Mouse (Mus musculus): Measurements from ENCODE around the gene Ormdl2. TPM values are rescaled to one million over a fixed set of nuclear protein-coding genes. Genes with fewer than 3 reads are reported as not detected.
"Not testable (repeated sequence)": the region's sequence is repeated elsewhere in the genome, so short reads cannot be mapped to it uniquely, and the experiment has no call there.

Ormdl2 gene
- polyA plus RNA-seq, 1 experiment, result 64.6 TPM

DNA sequence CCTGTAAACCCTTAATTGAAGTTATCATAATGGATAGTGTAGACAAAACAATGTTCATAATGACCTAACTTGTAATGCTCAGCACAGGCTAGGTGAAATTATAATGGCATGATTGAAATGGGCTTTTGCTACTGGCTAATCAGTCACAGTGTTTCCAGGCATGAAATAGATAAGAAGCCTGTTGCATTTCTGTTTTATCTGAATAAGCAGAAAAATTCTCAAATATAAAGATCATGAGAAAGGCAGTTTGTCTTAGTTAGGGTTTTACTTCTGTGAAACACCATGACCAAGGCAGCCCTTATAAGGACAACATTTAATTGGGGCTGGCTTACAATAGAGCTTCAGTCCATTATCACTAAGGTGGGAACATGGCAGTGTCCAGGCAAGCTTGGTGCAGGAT, 19.2 kb upstream of the Ormdl2 start:
- H3K4me1 ChIP-seq (ENCODE audit: control insufficient read depth, insufficient read depth, low read length), result no peaks in the 10 kb centered on the region
- no peak overlapping the region for H3K4me3 ChIP-seq (replicated peaks; ENCODE audit: extremely low read depth, low read depth, low read length)
- no peak for DNase-seq
- TF ChIP-seq CTCF (IDR thresholded peaks at IDR 0.05; ENCODE audit: insufficient read depth, low read length) (no peak), POLR2A (IDR thresholded peaks at IDR 0.05; ENCODE audit: borderline replicate concordance, extremely low read depth, low read depth, low read length) (no peak)

- TF ChIP-seq CTCF (IDR thresholded peaks at IDR 0.05; ENCODE audit: insufficient read depth, low read length), result no peak
- DNase-seq, result no peak
- Histone ChIP-seq H3K4me3 (replicated peaks; ENCODE audit: extremely low read depth, low read depth, low read length) (no peak overlapping the region), H3K4me1 (ENCODE audit: control insufficient read depth, insufficient read depth, low read length) (no peaks in the 10 kb centered on the region)
These were observed 18.0 kb upstream of the Ormdl2 start for GRCm38 (mm10) chr10:128839434-128839833.

- no peak for DNase-seq
- no peak overlapping the region for H3K4me3 ChIP-seq (replicated peaks; ENCODE audit: extremely low read depth, low read depth, low read length)
- TF ChIP-seq CTCF (IDR thresholded peaks at IDR 0.05; ENCODE audit: insufficient read depth, low read length), result no peak
- no peak for TF ChIP-seq POLR2A (IDR thresholded peaks at IDR 0.05; ENCODE audit: borderline replicate concordance, extremely low read depth, low read depth, low read length)
- no peaks in the 10 kb centered on the region for H3K4me1 ChIP-seq (ENCODE audit: control insufficient read depth, insufficient read depth, low read length)
These were observed 16.0 kb upstream of the Ormdl2 start for GRCm38 (mm10) chr10:128837400-128837799.

GRCm38 (mm10) chr10:128823821-128824220, 2.4 kb upstream of the Ormdl2 start:
- TF ChIP-seq CTCF (IDR thresholded peaks at IDR 0.05; ENCODE audit: insufficient read depth, low read length) (no peak), POLR2A (IDR thresholded peaks at IDR 0.05; ENCODE audit: borderline replicate concordance, extremely low read depth, low read depth, low read length) (no peak)
- WGBS, result 89% methylated on average over 9 of the region's 9 CpGs
- Histone ChIP-seq H3K4me1 (ENCODE audit: control insufficient read depth, insufficient read depth, low read length) (peaks cover 5% of the 10 kb centered on the region; the same call in 1 of the 2 replicates), H3K4me3 (replicated peaks; ENCODE audit: extremely low read depth, low read depth, low read length) (no peak overlapping the region)
- no peak for DNase-seq

- H3K4me3 ChIP-seq (replicated peaks; ENCODE audit: extremely low read depth, low read depth, low read length); DNase-seq; H3K4me1 ChIP-seq (ENCODE audit: control insufficient read depth, insufficient read depth, low read length): not testable (repeated sequence)
- WGBS, result 73% methylated on average over 4 of the region's 4 CpGs
These were observed 1.6 kb upstream of the Ormdl2 start for GRCm38 (mm10) chr10:128823087-128823486.

DNA sequence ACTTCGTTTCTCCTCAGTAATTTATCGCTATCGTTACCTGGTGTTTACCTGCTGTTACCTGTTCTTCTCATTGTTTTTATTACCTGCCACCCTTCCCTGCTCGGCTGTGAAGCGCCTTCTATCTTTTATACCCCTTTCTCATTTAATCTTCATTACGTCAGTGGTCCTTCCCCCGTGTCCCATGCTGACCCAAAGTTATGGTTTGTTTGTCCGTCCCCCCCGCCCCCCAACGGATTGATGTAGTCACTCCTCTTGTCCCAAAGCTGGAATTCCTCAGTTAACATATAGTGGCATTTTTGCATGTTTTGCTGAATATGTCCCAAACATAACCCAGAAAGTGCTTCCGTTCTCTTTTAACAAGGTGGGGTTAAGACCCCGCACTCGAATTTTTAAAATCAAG, 690 bp upstream of the Ormdl2 start:
- peaks cover 5% of the 10 kb centered on the region; the same call in 1 of the 2 replicates for H3K4me1 ChIP-seq (ENCODE audit: control insufficient read depth, insufficient read depth, low read length)
- no peak for DNase-seq
- H3K4me3 ChIP-seq (replicated peaks; ENCODE audit: extremely low read depth, low read depth, low read length), result peak overlapping the region; percentile 86
- no peak for TF ChIP-seq POLR2A (IDR thresholded peaks at IDR 0.05; ENCODE audit: borderline replicate concordance, extremely low read depth, low read depth, low read length)
- no peak for TF ChIP-seq CTCF (IDR thresholded peaks at IDR 0.05; ENCODE audit: insufficient read depth, low read length)
- 2% methylated on average over 13 of the region's 13 CpGs for WGBS

DNA sequence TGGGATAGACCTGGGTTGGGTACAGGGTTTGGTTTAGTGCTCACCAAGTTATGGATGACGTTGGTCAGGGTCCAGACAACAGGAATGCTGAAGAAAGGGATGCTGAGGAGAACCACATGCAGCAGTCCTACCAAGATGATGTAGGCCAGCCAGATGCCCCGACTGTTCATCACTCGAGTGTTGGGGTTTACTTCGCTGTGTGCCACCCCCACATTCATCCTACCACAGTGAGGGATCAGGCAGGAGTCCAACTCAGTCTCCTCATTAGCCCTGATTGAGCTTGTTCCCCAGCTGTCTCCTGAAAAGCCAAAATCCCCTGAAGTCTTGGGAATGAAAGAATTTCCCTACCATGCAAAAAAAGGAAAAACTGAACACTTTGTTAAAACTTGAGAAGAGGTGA, 1.2 kb downstream of the Ormdl2 start:
- DNase-seq, result no peak
- TF ChIP-seq CTCF (IDR thresholded peaks at IDR 0.05; ENCODE audit: insufficient read depth, low read length), result no peak
- no peak for TF ChIP-seq POLR2A (IDR thresholded peaks at IDR 0.05; ENCODE audit: borderline replicate concordance, extremely low read depth, low read depth, low read length)
- H3K4me3 ChIP-seq (replicated peaks; ENCODE audit: extremely low read depth, low read depth, low read length), result no peak overlapping the region
- H3K4me1 ChIP-seq (ENCODE audit: control insufficient read depth, insufficient read depth, low read length), result peaks cover 5% of the 10 kb centered on the region; the same call in 1 of the 2 replicates
- 80% methylated on average over 4 of the region's 4 CpGs for WGBS

DNA sequence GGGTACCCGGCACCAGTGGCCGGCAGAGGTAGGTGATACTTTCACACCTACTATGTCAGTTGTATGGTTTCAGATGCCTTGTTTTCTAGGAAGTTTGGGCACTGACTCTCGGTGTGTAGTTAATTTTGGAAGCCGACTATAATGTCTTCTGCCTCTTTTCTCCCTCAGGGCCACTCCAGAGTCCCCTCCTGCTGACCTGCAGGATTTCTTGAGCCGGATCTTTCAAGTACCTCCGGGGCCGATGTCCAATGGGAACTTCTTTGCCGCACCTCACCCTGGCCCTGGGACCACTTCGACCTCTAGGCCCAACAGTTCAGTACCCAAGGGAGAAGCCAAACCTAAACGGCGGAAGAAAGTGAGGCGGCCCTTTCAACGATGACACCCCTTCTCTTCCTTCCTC, 4.4 kb downstream of the Ormdl2 start, which contains the start of gene Sarnp:
Sarnp (plus strand) TSS at position 301 of the 400 bp plus-strand sequence.
- WGBS, result 89% methylated on average over 13 of the region's 13 CpGs
- Histone ChIP-seq H3K4me1 (ENCODE audit: control insufficient read depth, insufficient read depth, low read length) (peaks cover 2% of the 10 kb centered on the region; the same call in 1 of the 2 replicates), H3K4me3 (replicated peaks; ENCODE audit: extremely low read depth, low read depth, low read length) (no peak within 1 kb of the TSS)
- no peak for DNase-seq
- TF ChIP-seq CTCF (IDR thresholded peaks at IDR 0.05; ENCODE audit: insufficient read depth, low read length), result no peak
- TF ChIP-seq POLR2A (IDR thresholded peaks at IDR 0.05; ENCODE audit: borderline replicate concordance, extremely low read depth, low read depth, low read length), result no peak

- WGBS, result 70% methylated on average over 8 of the region's 8 CpGs
- H3K4me1 ChIP-seq (ENCODE audit: control insufficient read depth, insufficient read depth, low read length), result peaks cover 10% of the 10 kb centered on the region; the same call in 1 of the 2 replicates
- TF ChIP-seq POLR2A (IDR thresholded peaks at IDR 0.05; ENCODE audit: borderline replicate concordance, extremely low read depth, low read depth, low read length) (no peak), CTCF (IDR thresholded peaks at IDR 0.05; ENCODE audit: insufficient read depth, low read length) (no peak)
These were observed 14.4 kb downstream of the Ormdl2 start for GRCm38 (mm10) chr10:128807018-128807417.

DNA sequence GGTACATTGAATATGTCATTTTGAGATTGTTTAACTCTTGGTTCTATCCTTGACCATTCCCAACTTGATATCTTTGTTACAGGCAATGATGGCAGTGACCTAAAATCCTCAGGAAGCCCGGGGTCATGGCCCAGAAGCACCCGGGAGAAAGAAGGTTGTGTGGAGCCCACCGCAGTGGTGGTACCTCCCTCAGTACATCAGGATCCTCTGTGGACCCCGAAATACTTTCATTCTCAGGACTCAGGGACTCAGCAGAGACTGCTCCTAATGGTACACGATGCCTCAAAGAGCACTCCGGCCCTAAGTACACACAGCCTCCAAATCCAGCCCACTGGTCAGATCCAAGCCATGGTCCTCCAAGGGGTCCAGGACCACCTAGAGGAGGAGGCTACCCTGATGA, 15.4 kb downstream of the Ormdl2 start:
- no peak for DNase-seq
- peak overlapping the region; percentile 39 for H3K4me3 ChIP-seq (replicated peaks; ENCODE audit: extremely low read depth, low read depth, low read length)
- peaks cover 10% of the 10 kb centered on the region; the same call in 1 of the 2 replicates for H3K4me1 ChIP-seq (ENCODE audit: control insufficient read depth, insufficient read depth, low read length)
- TF ChIP-seq CTCF (IDR thresholded peaks at IDR 0.05; ENCODE audit: insufficient read depth, low read length) (no peak), POLR2A (IDR thresholded peaks at IDR 0.05; ENCODE audit: borderline replicate concordance, extremely low read depth, low read depth, low read length) (no peak)
- WGBS, result 37% methylated on average over 6 of the region's 6 CpGs

More at GRCm38 (mm10) chr10:128807018-128807417, 14.4 kb downstream of the Ormdl2 start:
- DNase-seq, result no peak
- no peak overlapping the region for H3K4me3 ChIP-seq (replicated peaks; ENCODE audit: extremely low read depth, low read depth, low read length)

All from lung, adult 2 months (tissue).